Mouse (Mus musculus) left cerebral cortex, postnatal 36 days (tissue): ENCODE data around the gene Aqp8. TPM values are rescaled to one million over a fixed set of nuclear protein-coding genes. Genes with fewer than 3 reads are reported as not detected.

Source experiments
- DNase-seq, 2 experiments: peaks; one replicate each; pipeline ENCODE4 v3.0.0; 2021 to 2022; ENCODE audit warnings: low spot score in 2 of 2, mixed read lengths in 1 of 2
- intact Hi-C: fragments of 180-260 bp; cut with DNase I; formaldehyde crosslinking; loops from one replicate; pipeline ENCODE4 v1.15.1; 2025
- total RNA-seq, 2 experiments: library from RNA; stranded (reverse); gene quantifications; 2 replicates each; pipeline ENCODE4 v1.2.3; 2021

The Aqp8 gene
- total RNA-seq, 2 experiments from 2014 or later = not detected

DNA sequence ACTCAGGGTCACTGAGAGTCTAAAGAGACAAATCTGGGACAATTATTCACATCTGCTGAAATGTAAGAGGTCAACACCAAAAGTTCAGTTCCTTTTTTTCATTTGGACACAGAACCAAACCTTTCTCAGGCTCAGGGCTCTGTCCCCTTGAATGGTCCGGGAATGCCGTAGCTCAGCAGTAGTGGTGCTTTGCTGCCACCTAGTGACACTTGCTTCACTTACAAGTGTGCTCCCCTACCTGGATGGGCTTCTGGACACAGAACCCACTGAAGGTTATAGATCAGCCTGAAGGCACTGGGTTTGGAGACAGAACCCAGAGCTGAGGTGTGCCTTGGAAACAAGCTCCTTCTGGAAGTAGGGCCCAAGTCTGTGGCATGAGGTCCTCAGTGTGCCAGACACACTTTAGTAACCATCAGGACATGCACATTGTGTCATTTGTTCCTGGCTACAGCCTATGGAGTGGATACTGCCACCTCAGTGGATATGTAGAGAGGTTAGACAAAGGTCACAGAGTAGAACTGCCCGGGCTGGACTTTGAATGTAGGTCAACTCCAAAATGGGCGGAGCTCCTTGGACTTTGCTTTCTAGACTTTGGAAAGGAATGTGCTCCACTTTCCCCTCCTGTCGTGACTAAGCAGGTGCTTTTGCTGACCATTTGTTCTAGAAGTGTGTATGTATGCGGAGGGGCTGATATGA, 3.7 kb downstream of the Aqp8 start:
- peak; percentile 29 to 55 for DNase-seq
- intact Hi-C loops = loop anchor here (2.0 to 10.0 kb wide), 4 partner anchors 67 to 521 kb away; no protein-coding TSS in a partner anchor

DNA sequence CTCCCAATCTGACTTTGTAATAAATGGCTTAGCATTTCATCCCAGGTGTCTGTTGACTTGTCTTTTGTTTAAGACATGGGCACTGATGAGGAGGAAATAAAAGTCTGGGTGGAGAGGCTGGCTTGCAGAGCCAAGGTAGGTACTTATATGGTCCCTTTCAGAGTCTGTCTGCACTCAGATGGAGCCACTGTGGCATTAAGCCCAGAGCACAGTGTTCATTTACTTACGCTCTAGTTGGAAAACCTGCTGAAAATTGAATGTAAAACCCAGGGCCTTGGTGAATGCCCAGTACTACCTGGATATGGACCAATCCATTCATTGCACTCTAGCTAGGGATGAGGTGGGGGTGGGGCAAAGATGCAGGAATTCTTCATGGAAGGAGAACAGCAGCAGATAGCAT, 5.9 kb downstream of the Aqp8 start:
- no peak for DNase-seq

GRCm38 (mm10) chr7:123487703-123488102, 25.6 kb downstream of the Aqp8 start:
- peak; percentile 45 to 56 for DNase-seq

More for the DNA sequence above, 5.9 kb downstream of the Aqp8 start:
- intact Hi-C loops = loop anchor here (5.0 to 10.0 kb wide), 2 partner anchors 451 to 523 kb away; no protein-coding TSS in a partner anchor

GRCm38 (mm10) chr7:123499481-123500238, 37.6 kb downstream of the Aqp8 start:
- intact Hi-C loops = no loop called here

More at GRCm38 (mm10) chr7:123487703-123488102, 25.6 kb downstream of the Aqp8 start:
- intact Hi-C loops = no loop called here

DNA sequence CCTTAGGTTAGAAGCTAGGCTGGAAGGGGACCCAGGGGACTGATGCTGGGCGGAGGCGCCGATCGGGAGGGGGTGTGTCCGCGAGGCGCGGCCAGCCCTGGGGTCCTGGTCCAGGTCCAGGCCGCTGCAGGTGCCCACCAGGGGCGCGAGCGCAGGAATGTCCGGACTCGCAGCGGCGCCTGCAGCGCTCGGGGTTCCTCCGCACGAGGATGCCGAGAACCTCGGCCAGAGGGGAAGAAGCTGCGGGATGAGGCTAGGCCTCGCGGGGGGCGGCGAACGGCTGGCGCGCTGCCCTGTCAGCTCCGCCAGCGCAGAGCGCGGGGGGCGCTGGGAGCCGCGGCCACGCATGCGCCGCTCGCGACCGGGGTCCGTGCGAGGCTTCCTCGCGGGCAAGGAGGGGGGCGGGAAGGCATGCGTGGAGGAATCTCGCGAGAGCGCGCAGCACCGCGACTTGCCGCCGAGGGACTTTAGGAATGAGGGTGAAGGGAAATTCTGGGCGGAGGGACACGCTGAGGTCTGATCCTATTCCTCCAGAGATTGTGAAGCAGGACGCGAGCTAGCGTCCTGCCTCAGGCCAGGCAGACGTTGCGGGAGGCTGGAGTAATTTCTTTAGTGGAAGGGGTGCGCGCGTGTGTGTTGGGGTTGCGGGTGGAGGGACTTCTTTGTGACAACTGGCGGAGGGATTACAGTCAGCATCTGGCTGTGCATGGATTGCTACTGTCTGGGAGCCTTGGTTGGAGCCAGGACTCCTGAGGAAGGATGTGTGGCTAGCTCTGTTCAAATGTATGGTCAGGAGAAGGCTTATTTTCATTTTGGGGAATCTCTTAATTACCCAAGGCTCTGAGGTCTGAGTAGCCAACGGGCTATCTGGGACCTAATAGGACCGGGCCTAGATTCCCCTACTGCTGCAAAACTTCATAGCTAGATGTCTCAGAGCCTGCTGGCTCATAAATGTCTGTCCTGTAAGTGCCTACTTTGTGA, 38.4 kb downstream of the Aqp8 start, which contains the start of gene Zkscan2:
Zkscan2 (minus strand) TSS at position 211 of the 981 bp plus-strand sequence.
- intact Hi-C loops = no loop called here
- DNase-seq = peak; percentile 90 to 91

More at GRCm38 (mm10) chr7:123499481-123500238, 37.6 kb downstream of the Aqp8 start:
- DNase-seq = peak; percentile 14 to 25

DNA sequence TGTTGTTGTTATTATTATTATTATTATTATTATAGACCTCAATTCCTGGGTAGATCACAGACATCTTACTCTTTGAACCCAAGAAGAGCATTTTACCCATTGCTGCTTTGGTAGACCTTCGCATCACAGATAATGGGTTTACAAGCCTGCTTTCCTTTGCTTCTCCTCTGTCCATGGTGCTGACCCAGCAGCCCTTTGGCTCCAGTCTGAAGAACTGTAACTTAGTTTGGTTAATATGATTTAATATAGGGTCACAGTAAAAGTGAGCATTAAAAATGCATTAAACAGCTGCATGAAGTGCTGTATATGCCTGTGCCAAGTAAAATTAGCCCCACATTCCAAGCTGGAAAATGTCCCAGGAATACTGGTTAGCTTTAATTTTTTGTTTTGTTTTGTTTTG, 41.3 kb downstream of the Aqp8 start:
- no peak for DNase-seq

DNA sequence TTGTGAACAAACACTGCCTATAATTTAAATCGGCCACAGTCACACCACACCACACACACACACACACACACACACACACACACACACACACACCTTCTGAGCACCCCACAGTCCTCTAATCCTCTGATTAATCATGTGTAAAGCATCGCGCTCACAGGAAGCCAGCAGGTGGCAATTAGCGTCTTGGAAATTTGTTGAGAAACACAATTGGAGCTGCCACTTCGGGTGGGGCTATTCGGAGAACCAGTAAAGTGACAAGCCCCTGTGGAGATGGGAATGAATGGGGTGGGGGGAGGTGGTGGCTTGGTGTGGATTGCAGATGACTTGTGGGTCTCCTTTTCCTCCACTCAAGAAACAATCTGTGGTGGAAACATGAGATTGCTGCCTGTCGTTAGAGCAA, 45.9 kb downstream of the Aqp8 start:
- intact Hi-C loops = no loop called here
- DNase-seq = no peak

More for the DNA sequence above, 41.3 kb downstream of the Aqp8 start:
- intact Hi-C loops = no loop called here

Other genes starting within 250 kb of the Aqp8 start
- 1 to 10 TPM in 1 of 2 experiments, under 1 TPM in 1; 0.82 to 1.1 TPM for gene Slc5a11, start 247.5 kb upstream of the Aqp8 start, total RNA-seq
- gene Lcmt1, start 92.5 kb upstream of the Aqp8 start, total RNA-seq = 10 to 100 TPM; 79.2 to 89.2 TPM
- gene Arhgap17, start 92.4 kb upstream of the Aqp8 start, total RNA-seq = 10 to 100 TPM; 11.6 to 18.0 TPM
- gene Zkscan2, start 38.2 kb downstream of the Aqp8 start, total RNA-seq = 10 to 100 TPM; 16.4 to 24.7 TPM